Mouse (Mus musculus): ENCODE measurements around the gene Nusap1. TPM values are rescaled to one million over a fixed set of nuclear protein-coding genes. Genes with fewer than 3 reads are reported as not detected.
"Not testable (repeated sequence)": the region's sequence is repeated elsewhere in the genome, so short reads cannot be mapped to it uniquely, and the experiment has no call there.

Nusap1 gene
- polyA plus RNA-seq, 1 experiment from 2014 or later, result 90.9 TPM

DNA sequence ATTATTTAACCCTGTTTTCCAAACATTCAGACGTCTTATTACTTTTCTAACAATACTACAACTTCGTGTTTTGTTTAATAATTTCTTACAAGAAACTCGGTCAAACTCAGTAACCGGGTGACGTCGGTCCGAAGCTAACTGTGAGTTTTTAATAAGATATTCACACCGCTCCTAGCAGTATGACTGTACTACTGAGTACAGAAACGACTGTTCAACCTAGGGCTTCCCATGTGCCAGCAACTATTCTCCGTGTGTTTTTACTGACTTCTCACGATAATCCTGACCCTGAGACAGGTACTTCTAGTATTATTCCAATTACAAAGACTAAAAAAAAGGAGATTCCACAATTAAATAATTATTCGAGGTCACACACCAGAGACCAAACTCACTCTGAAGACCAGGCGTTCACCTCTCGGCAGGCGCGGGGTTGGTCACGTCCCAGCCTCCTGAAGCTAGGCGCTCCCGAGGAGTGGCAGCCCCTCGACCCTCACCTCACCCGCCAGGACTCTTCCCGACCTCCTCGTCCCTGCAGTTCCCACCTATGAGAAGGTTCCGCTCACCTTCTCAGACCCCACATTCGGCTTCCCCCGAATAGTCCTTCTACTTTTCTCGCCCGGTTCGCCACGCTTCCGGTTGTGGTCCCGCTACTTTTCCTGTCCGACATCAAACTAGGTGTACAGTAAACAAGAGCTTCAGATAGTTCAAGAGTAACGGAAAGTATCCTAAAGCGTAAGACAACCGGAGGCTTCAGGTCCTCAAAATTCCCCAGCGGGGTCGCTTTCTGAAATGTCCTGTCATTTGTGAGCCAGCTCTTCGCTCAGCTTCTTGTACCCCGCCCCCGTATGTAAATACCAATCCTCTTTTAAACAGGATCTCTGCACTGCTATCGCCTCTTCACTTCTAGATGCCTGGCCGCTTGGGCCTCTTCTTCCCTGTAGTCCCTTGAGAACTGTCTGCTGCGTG is 44.4 kb downstream of the Nusap1 start, which contains the start of gene Ndufaf1:
Gene Ndufaf1, minus strand, starts transcription at position 608 of the 963 bp plus-strand sequence.
- peaks cover 16% of the 10 kb centered on the region for H3K36me3 ChIP-seq
- H3K27ac ChIP-seq (replicated peaks), result no peak within 1 kb of the TSS
- ATAC-seq (ENCODE audit: low FRiP score, low read depth), result no peak

DNA sequence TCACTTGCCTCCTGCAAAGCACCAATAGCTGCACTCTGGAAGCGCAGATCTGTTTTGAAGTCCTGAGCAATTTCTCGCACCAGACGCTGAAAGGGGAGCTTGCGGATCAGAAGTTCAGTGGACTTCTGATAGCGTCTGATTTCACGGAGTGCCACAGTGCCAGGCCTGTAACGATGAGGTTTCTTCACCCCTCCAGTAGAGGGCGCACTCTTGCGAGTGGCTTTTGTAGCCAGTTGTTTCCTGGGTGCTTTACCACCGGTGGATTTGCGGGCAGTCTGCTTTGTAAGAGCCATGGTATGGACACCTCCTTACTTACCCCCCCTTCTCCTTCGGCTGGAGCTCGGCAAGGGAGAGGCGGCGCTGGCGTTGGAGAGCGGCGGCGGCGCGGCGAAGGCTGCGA is 47.6 kb downstream of the Nusap1 start:
- WGBS, result 71% methylated on average over 21 of the region's 23 CpGs
- not testable (repeated sequence) for H3K27ac ChIP-seq (replicated peaks); H3K9me3 ChIP-seq; H3K4me3 ChIP-seq; H3K9ac ChIP-seq (replicated peaks); H3K4me1 ChIP-seq; H3K36me3 ChIP-seq; ATAC-seq (ENCODE audit: low FRiP score, low read depth); H3K27me3 ChIP-seq; H3K4me2 ChIP-seq (replicated peaks)

More for the DNA sequence above, 44.4 kb downstream of the Nusap1 start, which contains the start of gene Ndufaf1:
- H3K4me1 ChIP-seq, result 0 out of 2 replicates have a peak, but pooled peaks cover 9% of the 10 kb centered on the region
- H3K27me3 ChIP-seq, result no peaks in the 10 kb centered on the region
- peak within 1 kb of the TSS; percentile 67 for H3K4me2 ChIP-seq (replicated peaks)
- no peaks in the 10 kb centered on the region for H3K9me3 ChIP-seq
- H3K9ac ChIP-seq (replicated peaks), result peak within 1 kb of the TSS; percentile 82
- H3K4me3 ChIP-seq, result peak within 1 kb of the TSS; percentile 81
- WGBS, result 2% methylated on average over 44 of the region's 44 CpGs

GRCm38 (mm10) chr2:119669010-119669409 is 50.9 kb downstream of the Nusap1 start:
- Histone ChIP-seq H3K27me3 (peaks cover 4% of the 10 kb centered on the region; the same call in 1 of the 2 replicates), H3K27ac (replicated peaks) (no peak overlapping the region), H3K36me3 (no peaks in the 10 kb centered on the region), H3K4me2 (replicated peaks) (no peak overlapping the region), H3K4me1 (no peaks in the 10 kb centered on the region), H3K9me3 (no peaks in the 10 kb centered on the region), H3K4me3 (no peak overlapping the region), H3K9ac (replicated peaks) (no peak overlapping the region)
- WGBS, result 15% methylated on average over 7 of the region's 7 CpGs
- no peak for ATAC-seq (ENCODE audit: low FRiP score, low read depth)

- 0% methylated on average over 44 of the region's 58 CpGs for WGBS
- H3K9me3 ChIP-seq, result no peaks in the 10 kb centered on the region
- ATAC-seq (ENCODE audit: low FRiP score, low read depth), result peak; percentile 95
Observed at GRCm38 (mm10) chr2:119674525-119675214, 56.6 kb downstream of the Nusap1 start, which contains the start of gene Rtf1. TSS of gene Rtf1 (plus strand) at chr2:119675068.

DNA sequence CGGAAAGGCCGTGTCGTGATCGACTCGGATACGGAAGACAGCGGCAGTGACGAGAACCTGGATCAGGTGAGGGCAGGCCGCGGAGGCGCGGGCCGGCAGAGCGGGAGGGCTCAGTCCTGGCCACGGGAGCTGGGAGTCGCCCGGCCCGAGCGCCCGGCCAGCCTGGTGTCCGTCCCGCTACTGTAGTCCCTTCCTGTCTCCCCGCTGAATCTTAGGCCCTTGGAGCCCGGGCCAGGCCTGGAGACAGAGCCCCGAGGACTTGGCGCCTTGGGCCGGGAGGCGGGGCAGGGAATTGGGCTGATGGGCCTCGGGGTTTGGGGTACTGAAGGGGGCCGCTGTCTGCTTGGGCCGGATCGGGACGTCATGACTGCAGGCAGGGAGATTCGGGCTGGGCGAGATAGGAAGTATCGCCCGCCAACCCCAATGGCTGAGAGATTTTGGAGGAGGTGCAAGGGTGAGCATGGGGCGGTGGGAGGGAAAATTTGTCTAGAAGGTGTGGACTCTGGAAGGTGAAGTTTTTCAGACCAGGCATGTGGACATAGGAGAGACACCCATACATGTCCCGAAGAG is 57.2 kb downstream of the Nusap1 start:
- H3K27me3 ChIP-seq, result no peaks in the 10 kb centered on the region; the same call in 1 of the 2 replicates
- peak; percentile 92 for ATAC-seq (ENCODE audit: low FRiP score, low read depth)
- under 1% methylated on average over 31 of the region's 39 CpGs for WGBS

More at GRCm38 (mm10) chr2:119674525-119675214, 56.6 kb downstream of the Nusap1 start, which contains the start of gene Rtf1:
- no peaks in the 10 kb centered on the region; the same call in 1 of the 2 replicates for H3K27me3 ChIP-seq
- peak within 1 kb of the TSS; percentile 89 for H3K4me3 ChIP-seq
- H3K9ac ChIP-seq (replicated peaks), result peak within 1 kb of the TSS; percentile 97
- peak within 1 kb of the TSS; percentile 66 for H3K27ac ChIP-seq (replicated peaks)
- peak within 1 kb of the TSS; percentile 90 for H3K4me2 ChIP-seq (replicated peaks)
- H3K36me3 ChIP-seq, result 0 out of 2 replicates have a peak, but pooled peaks cover 3% of the 10 kb centered on the region
- H3K4me1 ChIP-seq, result peaks cover 18% of the 10 kb centered on the region

DNA sequence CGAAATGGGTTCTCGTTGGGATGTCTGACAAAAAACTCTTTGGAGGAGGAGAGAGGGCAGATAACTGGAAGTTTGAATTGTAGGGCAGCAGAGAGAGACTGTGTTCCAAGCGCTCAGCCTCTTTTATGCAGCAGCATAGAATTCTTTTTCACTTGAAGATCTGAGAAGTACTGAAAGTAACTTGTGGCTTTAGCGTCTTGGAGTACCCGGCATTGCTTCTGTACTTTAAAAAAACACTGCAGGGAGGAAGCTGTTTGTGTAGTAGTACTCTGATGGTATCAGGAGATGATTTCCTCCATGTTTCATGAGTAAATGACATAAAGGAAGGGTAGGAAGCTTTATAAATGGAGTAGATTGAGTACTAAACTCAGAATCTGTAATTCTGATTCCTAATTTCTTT is 57.7 kb downstream of the Nusap1 start:
- WGBS, result 4% methylated on average over 5 of the region's 5 CpGs
- Histone ChIP-seq H3K4me1 (peaks cover 18% of the 10 kb centered on the region), H3K4me2 (replicated peaks) (peak overlapping the region; percentile 90), H3K27ac (replicated peaks) (no peak overlapping the region), H3K4me3 (peak overlapping the region; percentile 89), H3K9ac (replicated peaks) (peak overlapping the region; percentile 97), H3K9me3 (no peaks in the 10 kb centered on the region), H3K27me3 (no peaks in the 10 kb centered on the region; the same call in 1 of the 2 replicates), H3K36me3 (0 out of 2 replicates have a peak, but pooled peaks cover 6% of the 10 kb centered on the region)
- ATAC-seq (ENCODE audit: low FRiP score, low read depth), result no peak

More for the DNA sequence above, 57.2 kb downstream of the Nusap1 start:
- Histone ChIP-seq H3K9me3 (no peaks in the 10 kb centered on the region), H3K9ac (replicated peaks) (peak overlapping the region; percentile 97), H3K36me3 (0 out of 2 replicates have a peak, but pooled peaks cover 6% of the 10 kb centered on the region), H3K4me3 (peak overlapping the region; percentile 89), H3K27ac (replicated peaks) (peak overlapping the region; percentile 50), H3K4me1 (peaks cover 18% of the 10 kb centered on the region), H3K4me2 (replicated peaks) (peak overlapping the region; percentile 90)

- Histone ChIP-seq H3K27me3 (no peaks in the 10 kb centered on the region), H3K4me3 (no peak overlapping the region), H3K9ac (replicated peaks) (no peak overlapping the region), H3K9me3 (no peaks in the 10 kb centered on the region), H3K4me2 (replicated peaks) (no peak overlapping the region), H3K36me3 (peaks cover 27% of the 10 kb centered on the region), H3K4me1 (no peaks in the 10 kb centered on the region), H3K27ac (replicated peaks) (no peak overlapping the region)
- no peak for ATAC-seq (ENCODE audit: low FRiP score, low read depth)
- 100% methylated on average over 2 of the region's 2 CpGs for WGBS
Observed at GRCm38 (mm10) chr2:119683706-119684105, 65.6 kb downstream of the Nusap1 start.

DNA sequence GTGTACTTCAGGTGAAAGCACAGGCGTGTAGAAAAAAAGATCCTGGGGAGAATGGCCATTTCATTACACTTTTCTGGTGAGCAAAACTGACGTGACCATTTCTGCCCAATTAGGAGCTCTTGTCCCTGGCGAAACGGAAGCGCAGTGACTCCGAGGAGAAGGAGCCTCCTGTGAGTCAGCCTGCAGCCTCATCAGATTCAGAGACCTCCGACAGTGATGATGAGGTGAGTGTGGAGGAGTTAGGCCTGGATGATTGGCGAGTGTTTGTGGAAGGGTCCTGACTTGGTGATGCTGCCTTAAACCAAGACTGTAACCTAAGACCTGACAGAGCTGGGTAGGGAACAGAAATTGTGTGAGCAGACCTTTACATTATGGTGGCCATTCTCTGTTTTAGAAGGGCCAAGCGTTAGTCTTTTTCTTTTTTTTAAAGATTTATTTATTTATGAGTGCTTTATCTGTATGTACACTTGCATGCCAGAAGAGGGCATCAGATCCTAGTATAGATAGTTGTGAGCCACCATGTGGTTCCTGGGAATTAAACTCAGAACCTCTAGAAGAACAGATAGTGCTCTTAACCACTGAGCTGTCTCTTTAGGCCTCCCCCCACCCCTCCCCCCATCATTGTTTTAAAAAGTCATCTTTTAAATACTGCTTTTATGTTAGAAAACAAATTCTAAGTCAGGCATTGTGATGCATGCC is 74.1 kb downstream of the Nusap1 start:
- 84% methylated on average over 9 of the region's 9 CpGs for WGBS
- peaks cover 22% of the 10 kb centered on the region for H3K36me3 ChIP-seq
- H3K27me3 ChIP-seq, result no peaks in the 10 kb centered on the region
- H3K4me2 ChIP-seq (replicated peaks), result no peak overlapping the region
- H3K27ac ChIP-seq (replicated peaks), result no peak overlapping the region
- no peaks in the 10 kb centered on the region for H3K9me3 ChIP-seq
- H3K4me1 ChIP-seq, result no peaks in the 10 kb centered on the region
- no peak overlapping the region for H3K4me3 ChIP-seq
- H3K9ac ChIP-seq (replicated peaks), result no peak overlapping the region
- ATAC-seq (ENCODE audit: low FRiP score, low read depth), result no peak

GRCm38 (mm10) chr2:119694826-119695225 is 76.7 kb downstream of the Nusap1 start:
- Histone ChIP-seq H3K36me3 (peaks cover 17% of the 10 kb centered on the region), H3K27me3 (no peaks in the 10 kb centered on the region), H3K4me2 (replicated peaks) (no peak overlapping the region), H3K27ac (replicated peaks) (no peak overlapping the region), H3K9me3 (no peaks in the 10 kb centered on the region), H3K9ac (replicated peaks) (no peak overlapping the region), H3K4me1 (no peaks in the 10 kb centered on the region), H3K4me3 (no peak overlapping the region)
- 100% methylated on average over 2 of the region's 2 CpGs for WGBS
- no peak for ATAC-seq (ENCODE audit: low FRiP score, low read depth)

DNA sequence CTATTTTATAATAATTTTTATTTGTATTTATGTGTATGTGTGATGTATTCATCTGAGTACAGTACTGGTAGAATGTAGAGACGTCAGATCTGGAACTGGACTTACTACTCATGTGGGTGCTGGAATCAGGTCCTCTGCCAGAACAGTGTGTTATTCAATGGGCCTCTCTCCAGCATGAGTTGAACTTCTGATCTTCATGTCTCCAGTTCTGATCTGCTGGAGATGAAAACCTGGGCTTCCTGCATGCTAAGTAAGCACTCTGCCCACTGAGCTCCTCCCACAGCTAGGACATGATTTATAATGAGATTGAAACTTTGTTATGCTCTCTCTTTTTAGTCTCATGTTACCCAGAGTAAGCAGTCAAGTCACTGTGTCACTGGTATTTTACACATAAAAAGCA is 78.0 kb downstream of the Nusap1 start:
- H3K9me3 ChIP-seq, result no peaks in the 10 kb centered on the region
- no peak overlapping the region for H3K4me3 ChIP-seq
- H3K27me3 ChIP-seq, result no peaks in the 10 kb centered on the region
- WGBS, result 76% methylated on average over 1 of the region's 1 CpGs
- H3K36me3 ChIP-seq, result peaks cover 21% of the 10 kb centered on the region
- no peak for ATAC-seq (ENCODE audit: low FRiP score, low read depth)
- no peaks in the 10 kb centered on the region for H3K4me1 ChIP-seq
- no peak overlapping the region for H3K27ac ChIP-seq (replicated peaks)
- H3K9ac ChIP-seq (replicated peaks), result no peak overlapping the region
- no peak overlapping the region for H3K4me2 ChIP-seq (replicated peaks)

DNA sequence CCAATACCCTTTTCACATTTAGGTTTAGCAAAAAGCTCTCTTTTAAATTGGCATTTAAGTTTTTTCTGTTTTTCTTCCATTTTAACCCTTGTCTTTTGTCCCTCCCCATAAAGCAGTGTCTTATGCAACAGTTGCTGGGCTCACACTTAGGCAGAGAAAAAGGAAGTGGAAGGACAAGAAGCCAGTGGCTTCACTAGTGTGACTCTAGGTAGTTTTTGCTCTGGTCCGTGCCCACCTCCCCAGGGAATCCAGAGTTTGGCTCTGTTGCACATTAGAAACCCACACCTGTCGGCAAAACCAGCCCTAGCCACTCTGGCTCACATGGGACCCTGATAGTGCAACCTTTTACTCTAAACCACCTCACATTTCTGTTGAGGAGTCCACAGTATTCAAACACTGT is 80.4 kb downstream of the Nusap1 start:
- H3K9me3 ChIP-seq, result no peaks in the 10 kb centered on the region
- no peaks in the 10 kb centered on the region for H3K27me3 ChIP-seq
- H3K36me3 ChIP-seq, result peaks cover 29% of the 10 kb centered on the region
- H3K4me3 ChIP-seq, result no peak overlapping the region
- H3K4me1 ChIP-seq, result no peaks in the 10 kb centered on the region
- H3K9ac ChIP-seq (replicated peaks), result no peak overlapping the region
- 84% methylated on average over 2 of the region's 2 CpGs for WGBS
- ATAC-seq (ENCODE audit: low FRiP score, low read depth), result no peak
- no peak overlapping the region for H3K4me2 ChIP-seq (replicated peaks)
- H3K27ac ChIP-seq (replicated peaks), result no peak overlapping the region
